Mouse (Mus musculus) olfactory bulb, adult 2 months (tissue): ENCODE results near the gene Npsr1. TPM values are rescaled to one million over a fixed set of nuclear protein-coding genes. Genes with fewer than 3 reads are reported as not detected.

Experiments
- H3K27ac ChIP-seq: fragments of 200-500 bp; 2 replicates; pipeline ENCODE4 v1.5.1; 2012; ENCODE audit warnings: low read depth, low read length; ENCODE audit not compliant: insufficient read depth
- H3K4me1 ChIP-seq: fragments of 200-500 bp; 2 replicates; pipeline ENCODE4 v1.6.1; 2012; ENCODE audit warnings: low read length; ENCODE audit not compliant: control insufficient read depth, insufficient read depth
- H3K4me3 ChIP-seq: fragments of 200-500 bp; 2 replicates; pipeline ENCODE4 v1.5.1; 2012; ENCODE audit warnings: mild to moderate bottlenecking, low read depth, low read length, moderate library complexity; ENCODE audit not compliant: insufficient read depth
- CTCF ChIP-seq: fragments of 200-500 bp; IDR thresholded peaks from 2 replicates; pipeline ENCODE4 v1.5.1; 2012; ENCODE audit warnings: low read depth, mild to moderate bottlenecking, low read length, moderate library complexity; ENCODE audit not compliant: insufficient read depth
- POLR2A ChIP-seq: fragments of 200-500 bp; IDR thresholded peaks from 2 replicates; pipeline ENCODE4 v1.6.1; 2012; ENCODE audit warnings: mild to moderate bottlenecking, low read depth, low read length, moderate library complexity; ENCODE audit not compliant: insufficient read depth
- WGBS: fragments of 180-500 bp; shearing (Covaris S2); methylation state at CpG from one replicate; pipeline ENCODE4 v1.1.7; 2018; 5-methylcytosine and 5-hydroxymethylcytosine counted together
- polyA plus RNA-seq: library from polyadenylated mRNA; stranded (reverse); fragments of >200 nt; gene quantifications from 2 replicates; pipeline ENCODE4 v1.2.4, GENCODE M21; 2012; ENCODE audit warnings: low replicate concordance; ENCODE audit not compliant: missing spikeins, insufficient read depth, insufficient read length

The Npsr1 gene
- polyA plus RNA-seq, 1 experiment: not detected

- WGBS: 57% methylated on average over 1 of the region's 1 CpGs
- TF ChIP-seq CTCF (no peak), POLR2A (no peak)
- H3K4me1 ChIP-seq: no peaks in the 10 kb centered on the region
- H3K27ac ChIP-seq: no peak overlapping the region
- no peak overlapping the region for H3K4me3 ChIP-seq
Measured at GRCm38 (mm10) chr9:24347011-24347410, 249.2 kb downstream of the Npsr1 start.

- Histone ChIP-seq H3K4me1 (no peaks in the 10 kb centered on the region), H3K4me3 (no peak overlapping the region), H3K27ac (no peak overlapping the region)
- WGBS: 96% methylated on average over 2 of the region's 2 CpGs
- TF ChIP-seq CTCF (no peak), POLR2A (no peak)
Measured at GRCm38 (mm10) chr9:24349510-24349909, 251.7 kb downstream of the Npsr1 start.

GRCm38 (mm10) chr9:24351402-24351801 lies 253.6 kb downstream of the Npsr1 start:
- 93% methylated on average over 3 of the region's 3 CpGs for WGBS
- no peak overlapping the region for H3K27ac ChIP-seq
- H3K4me3 ChIP-seq: no peak overlapping the region
- TF ChIP-seq CTCF (no peak), POLR2A (no peak)
- H3K4me1 ChIP-seq: no peaks in the 10 kb centered on the region
